Mouse (Mus musculus) hindbrain, embryonic 15.5 days (tissue): ENCODE data around the gene Oosp3. TPM values are rescaled to one million over a fixed set of nuclear protein-coding genes. Genes with fewer than 3 reads are reported as not detected.

Source experiments
- ATAC-seq: fragments of 200-750 bp; cut with Nextera tagmentation; 2 replicates; pipeline ENCODE4 v1.8.0; 2017; ENCODE audit warnings: low read depth, moderate number of reproducible peaks, moderate TSS enrichment; ENCODE audit not compliant: low FRiP score
- H3K27ac ChIP-seq: fragments of 300-500 bp; sonication (generic); replicated peaks from 2 replicates; pipeline ENCODE4 v1.5.1; 2015; ENCODE audit warnings: mild to moderate bottlenecking, inconsistent platforms
- H3K27me3 ChIP-seq: fragments of 300-500 bp; sonication (generic); 2 replicates; pipeline ENCODE4 v1.6.1; 2015; ENCODE audit warnings: control low read depth, inconsistent platforms
- H3K36me3 ChIP-seq: fragments of 300-500 bp; sonication (generic); 2 replicates; pipeline ENCODE4 v1.6.1; 2015; ENCODE audit warnings: control low read depth, inconsistent platforms
- H3K4me1 ChIP-seq: fragments of 300-500 bp; sonication (generic); replicated peaks from 2 replicates; pipeline ENCODE4 v1.6.1; 2015; ENCODE audit warnings: control low read depth, inconsistent platforms
- H3K4me2 ChIP-seq: fragments of 300-500 bp; sonication (generic); 2 replicates; pipeline ENCODE4 v1.6.1; 2015; ENCODE audit warnings: moderate library complexity, mild to moderate bottlenecking, inconsistent platforms
- H3K4me3 ChIP-seq: fragments of 300-500 bp; sonication (generic); 2 replicates; pipeline ENCODE4 v1.5.1; 2015; ENCODE audit warnings: mild to moderate bottlenecking, inconsistent platforms
- H3K9ac ChIP-seq: fragments of 300-500 bp; sonication (generic); 2 replicates; pipeline ENCODE4 v1.6.1; 2015; ENCODE audit warnings: inconsistent platforms
- H3K9me3 ChIP-seq: fragments of 300-500 bp; sonication (generic); 2 replicates; pipeline ENCODE4 v1.6.1; 2016; ENCODE audit warnings: control low read depth, inconsistent platforms
- WGBS: fragments of 180-500 bp; shearing (Covaris S2); methylation state at CpG from one replicate; pipeline ENCODE4 v1.1.7; 2015; 5-methylcytosine and 5-hydroxymethylcytosine counted together
- polyA plus RNA-seq: library from polyadenylated mRNA; unstranded; fragments of >200 nt; fragmentation: Nextera tagmentation; extraction: Ambion mirVana; gene quantifications from 2 replicates; pipeline ENCODE4 v1.2.1, GENCODE M21; 2015

Oosp3 gene
- polyA plus RNA-seq = not detected in 2 replicates

GRCm38 (mm10) chr19:11696755-11697154 is at the start of gene Oosp3:
Oosp3 (plus strand) TSS chr19:11697055.
- Histone ChIP-seq H3K36me3 (no peaks in the 10 kb centered on the region), H3K27ac (no peak within 1 kb of the TSS), H3K4me1 (no peaks in the 10 kb centered on the region), H3K4me3 (no peak within 1 kb of the TSS), H3K9me3 (no peaks in the 10 kb centered on the region), H3K4me2 (no peak within 1 kb of the TSS), H3K27me3 (no peaks in the 10 kb centered on the region), H3K9ac (no peak within 1 kb of the TSS)
- no peak for ATAC-seq
- WGBS = 85% methylated on average over 2 of the region's 2 CpGs

GRCm38 (mm10) chr19:11649564-11649963 is 47.3 kb upstream of the Oosp3 start:
- no peak overlapping the region for H3K27ac ChIP-seq

GRCm38 (mm10) chr19:11659142-11659541 is 37.7 kb upstream of the Oosp3 start:
- 76% methylated on average over 2 of the region's 2 CpGs for WGBS
- no peak overlapping the region for H3K9ac ChIP-seq
- H3K27me3 ChIP-seq = no peaks in the 10 kb centered on the region
- H3K4me1 ChIP-seq = no peaks in the 10 kb centered on the region
- no peak overlapping the region for H3K4me3 ChIP-seq
- no peaks in the 10 kb centered on the region for H3K36me3 ChIP-seq
- ATAC-seq = no peak
- H3K9me3 ChIP-seq = no peaks in the 10 kb centered on the region
- no peak overlapping the region for H3K27ac ChIP-seq
- no peak overlapping the region for H3K4me2 ChIP-seq

More at GRCm38 (mm10) chr19:11649564-11649963, 47.3 kb upstream of the Oosp3 start:
- Histone ChIP-seq H3K27me3 (no peaks in the 10 kb centered on the region), H3K4me2 (no peak overlapping the region), H3K9me3 (no peaks in the 10 kb centered on the region), H3K9ac (no peak overlapping the region), H3K4me1 (no peaks in the 10 kb centered on the region), H3K36me3 (no peaks in the 10 kb centered on the region), H3K4me3 (no peak overlapping the region)
- ATAC-seq = no peak
- WGBS = 81% methylated on average over 4 of the region's 4 CpGs

GRCm38 (mm10) chr19:11660459-11660858 is 36.4 kb upstream of the Oosp3 start, which contains the start of gene Oosp2:
Oosp2 (minus strand) TSS chr19:11660559.
- WGBS = 90% methylated on average over 5 of the region's 5 CpGs
- H3K27ac ChIP-seq = no peak within 1 kb of the TSS
- no peaks in the 10 kb centered on the region for H3K36me3 ChIP-seq
- no peak within 1 kb of the TSS for H3K9ac ChIP-seq
- ATAC-seq = no peak
- H3K4me1 ChIP-seq = no peaks in the 10 kb centered on the region
- no peak within 1 kb of the TSS for H3K4me2 ChIP-seq
- H3K4me3 ChIP-seq = no peak within 1 kb of the TSS
- H3K27me3 ChIP-seq = no peaks in the 10 kb centered on the region
- H3K9me3 ChIP-seq = no peaks in the 10 kb centered on the region

GRCm38 (mm10) chr19:11661562-11661961 is 35.3 kb upstream of the Oosp3 start:
- no peaks in the 10 kb centered on the region for H3K36me3 ChIP-seq
- no peak overlapping the region for H3K9ac ChIP-seq
- no peak for ATAC-seq
- H3K4me1 ChIP-seq = no peaks in the 10 kb centered on the region
- H3K4me2 ChIP-seq = no peak overlapping the region
- H3K4me3 ChIP-seq = no peak overlapping the region
- no peak overlapping the region for H3K27ac ChIP-seq
- H3K9me3 ChIP-seq = no peaks in the 10 kb centered on the region
- no peaks in the 10 kb centered on the region for H3K27me3 ChIP-seq

- Histone ChIP-seq H3K4me1 (no peaks in the 10 kb centered on the region), H3K27me3 (no peaks in the 10 kb centered on the region)
- 73% methylated on average over 5 of the region's 5 CpGs for WGBS
Measured at GRCm38 (mm10) chr19:11690839-11691238, 6.0 kb upstream of the Oosp3 start, which contains the start of gene Oosp1. Oosp1 (minus strand) TSS chr19:11691150.

GRCm38 (mm10) chr19:11691454-11691853 is 5.4 kb upstream of the Oosp3 start:
- no peaks in the 10 kb centered on the region for H3K9me3 ChIP-seq
- H3K36me3 ChIP-seq = no peaks in the 10 kb centered on the region
- no peaks in the 10 kb centered on the region for H3K4me1 ChIP-seq
- WGBS = 57% methylated on average over 1 of the region's 1 CpGs
- no peak overlapping the region for H3K4me3 ChIP-seq
- no peak overlapping the region for H3K9ac ChIP-seq
- H3K27me3 ChIP-seq = no peaks in the 10 kb centered on the region
- no peak overlapping the region for H3K4me2 ChIP-seq
- H3K27ac ChIP-seq = no peak overlapping the region
- ATAC-seq = no peak

More at GRCm38 (mm10) chr19:11690839-11691238, 6.0 kb upstream of the Oosp3 start, which contains the start of gene Oosp1:
- Histone ChIP-seq H3K9me3 (no peaks in the 10 kb centered on the region), H3K9ac (no peak within 1 kb of the TSS), H3K27ac (no peak within 1 kb of the TSS), H3K4me3 (no peak within 1 kb of the TSS), H3K36me3 (no peaks in the 10 kb centered on the region), H3K4me2 (no peak within 1 kb of the TSS)
- no peak for ATAC-seq

GRCm38 (mm10) chr19:11698342-11698741 is 1.5 kb downstream of the Oosp3 start:
- H3K4me3 ChIP-seq = no peak overlapping the region
- WGBS = 93% methylated on average over 6 of the region's 6 CpGs
- no peak for ATAC-seq

GRCm38 (mm10) chr19:11712451-11712850 is 15.6 kb downstream of the Oosp3 start:
- H3K4me3 ChIP-seq = no peak overlapping the region
- H3K9me3 ChIP-seq = no peaks in the 10 kb centered on the region
- H3K27ac ChIP-seq = no peak overlapping the region
- H3K9ac ChIP-seq = no peak overlapping the region
- WGBS = 86% methylated on average over 4 of the region's 4 CpGs
- no peak for ATAC-seq
- H3K4me2 ChIP-seq = no peak overlapping the region
- H3K27me3 ChIP-seq = no peaks in the 10 kb centered on the region
- H3K36me3 ChIP-seq = no peaks in the 10 kb centered on the region
- no peaks in the 10 kb centered on the region for H3K4me1 ChIP-seq

More at GRCm38 (mm10) chr19:11698342-11698741, 1.5 kb downstream of the Oosp3 start:
- no peaks in the 10 kb centered on the region for H3K4me1 ChIP-seq
- no peaks in the 10 kb centered on the region for H3K27me3 ChIP-seq
- no peaks in the 10 kb centered on the region for H3K9me3 ChIP-seq
- no peaks in the 10 kb centered on the region for H3K36me3 ChIP-seq
- no peak overlapping the region for H3K9ac ChIP-seq
- no peak overlapping the region for H3K4me2 ChIP-seq
- H3K27ac ChIP-seq = no peak overlapping the region

GRCm38 (mm10) chr19:11720071-11720470 is 23.2 kb downstream of the Oosp3 start:
- no peak for ATAC-seq
- Histone ChIP-seq H3K4me1 (no peaks in the 10 kb centered on the region), H3K9me3 (no peaks in the 10 kb centered on the region), H3K36me3 (no peaks in the 10 kb centered on the region), H3K4me2 (no peak overlapping the region), H3K4me3 (no peak overlapping the region), H3K27ac (no peak overlapping the region), H3K9ac (no peak overlapping the region), H3K27me3 (no peaks in the 10 kb centered on the region)
- 94% methylated on average over 3 of the region's 3 CpGs for WGBS

- no peaks in the 10 kb centered on the region for H3K9me3 ChIP-seq
- no peaks in the 10 kb centered on the region for H3K36me3 ChIP-seq
- H3K9ac ChIP-seq = no peak overlapping the region
- H3K27me3 ChIP-seq = no peaks in the 10 kb centered on the region
- no peak overlapping the region for H3K4me3 ChIP-seq
- H3K4me1 ChIP-seq = no peaks in the 10 kb centered on the region
- ATAC-seq = no peak
- no peak overlapping the region for H3K27ac ChIP-seq
- WGBS = 91% methylated on average over 2 of the region's 2 CpGs
- H3K4me2 ChIP-seq = no peak overlapping the region
Measured at GRCm38 (mm10) chr19:11723870-11724269, 27.0 kb downstream of the Oosp3 start.

GRCm38 (mm10) chr19:11724275-11724674 is 27.4 kb downstream of the Oosp3 start:
- 88% methylated on average over 6 of the region's 6 CpGs for WGBS
- no peak overlapping the region for H3K4me3 ChIP-seq
- H3K4me2 ChIP-seq = no peak overlapping the region
- H3K4me1 ChIP-seq = no peaks in the 10 kb centered on the region
- no peak overlapping the region for H3K27ac ChIP-seq
- no peaks in the 10 kb centered on the region for H3K27me3 ChIP-seq
- ATAC-seq = no peak
- H3K9me3 ChIP-seq = no peaks in the 10 kb centered on the region
- H3K36me3 ChIP-seq = no peaks in the 10 kb centered on the region
- H3K9ac ChIP-seq = no peak overlapping the region

- 95% methylated on average over 2 of the region's 2 CpGs for WGBS
- ATAC-seq = no peak
- no peak overlapping the region for H3K4me2 ChIP-seq
- no peaks in the 10 kb centered on the region for H3K27me3 ChIP-seq
- H3K9me3 ChIP-seq = no peaks in the 10 kb centered on the region
- no peak overlapping the region for H3K4me3 ChIP-seq
- H3K36me3 ChIP-seq = no peaks in the 10 kb centered on the region
- no peak overlapping the region for H3K9ac ChIP-seq
- H3K4me1 ChIP-seq = no peaks in the 10 kb centered on the region
- H3K27ac ChIP-seq = no peak overlapping the region
Measured at GRCm38 (mm10) chr19:11725915-11726314, 29.1 kb downstream of the Oosp3 start.
